Mouse (Mus musculus): ENCODE measurements around the gene Lrrc3b.

Lrrc3b gene

GRCm38 (mm10) chr14:15438485-15439157 is at the start of gene Lrrc3b:
Lrrc3b (minus strand) TSS chr14:15438987.
- no peak for DNase-seq (ENCODE audit: low spot score)

GRCm38 (mm10) chr14:15477668-15478067 is 38.9 kb upstream of the Lrrc3b start:
- no peak for DNase-seq (ENCODE audit: low spot score)

GRCm38 (mm10) chr14:15438096-15438484 is 697 bp downstream of the Lrrc3b start:
- no peak for DNase-seq (ENCODE audit: low spot score)

- DNase-seq (ENCODE audit: low spot score) = no peak
Measured at GRCm38 (mm10) chr14:15437501-15437941, 1.3 kb downstream of the Lrrc3b start.

- DNase-seq (ENCODE audit: low spot score) = no peak
Measured at GRCm38 (mm10) chr14:15437046-15437445, 1.7 kb downstream of the Lrrc3b start.

- no peak for DNase-seq (ENCODE audit: low spot score)
Measured at GRCm38 (mm10) chr14:15436586-15436985, 2.2 kb downstream of the Lrrc3b start.

- DNase-seq (ENCODE audit: low spot score) = no peak
Measured at GRCm38 (mm10) chr14:15432396-15432795, 6.4 kb downstream of the Lrrc3b start.

GRCm38 (mm10) chr14:15421624-15422023 is 17.2 kb downstream of the Lrrc3b start:
- DNase-seq (ENCODE audit: low spot score) = no peak

GRCm38 (mm10) chr14:15410686-15411534 is 27.9 kb downstream of the Lrrc3b start:
- DNase-seq (ENCODE audit: low spot score) = no peak

- no peak for DNase-seq (ENCODE audit: low spot score)
Measured at GRCm38 (mm10) chr14:15385536-15385935, 53.3 kb downstream of the Lrrc3b start.

- no peak for DNase-seq (ENCODE audit: low spot score)
Measured at GRCm38 (mm10) chr14:15384972-15385371, 53.8 kb downstream of the Lrrc3b start.

GRCm38 (mm10) chr14:15384532-15384931 is 54.3 kb downstream of the Lrrc3b start:
- no peak for DNase-seq (ENCODE audit: low spot score)

- DNase-seq (ENCODE audit: low spot score) = no peak
Measured at GRCm38 (mm10) chr14:15383133-15383532, 55.7 kb downstream of the Lrrc3b start.

- DNase-seq (ENCODE audit: low spot score) = no peak
Measured at GRCm38 (mm10) chr14:15377368-15377767, 61.4 kb downstream of the Lrrc3b start.

GRCm38 (mm10) chr14:15376786-15377185 is 62.0 kb downstream of the Lrrc3b start:
- no peak for DNase-seq (ENCODE audit: low spot score)

- no peak for DNase-seq (ENCODE audit: low spot score)
Measured at GRCm38 (mm10) chr14:15374271-15374670, 64.5 kb downstream of the Lrrc3b start.

- no peak for DNase-seq (ENCODE audit: low spot score)
Measured at GRCm38 (mm10) chr14:15372985-15373384, 65.8 kb downstream of the Lrrc3b start.

- DNase-seq (ENCODE audit: low spot score) = no peak
Measured at GRCm38 (mm10) chr14:15365045-15365444, 73.7 kb downstream of the Lrrc3b start.

GRCm38 (mm10) chr14:15359893-15360292 is 78.9 kb downstream of the Lrrc3b start:
- DNase-seq (ENCODE audit: low spot score) = no peak

- no peak for DNase-seq (ENCODE audit: low spot score)
Measured at GRCm38 (mm10) chr14:15359134-15359533, 79.7 kb downstream of the Lrrc3b start.

GRCm38 (mm10) chr14:15355512-15355911 is 83.3 kb downstream of the Lrrc3b start:
- peak; percentile 15 for DNase-seq (ENCODE audit: low spot score)

GRCm38 (mm10) chr14:15354299-15354698 is 84.5 kb downstream of the Lrrc3b start:
- DNase-seq (ENCODE audit: low spot score) = no peak

- no peak for DNase-seq (ENCODE audit: low spot score)
Measured at GRCm38 (mm10) chr14:15333130-15333529, 105.7 kb downstream of the Lrrc3b start.
